ENCODE assay signal across 8 mouse cellular contexts in the genomic region with DNA sequence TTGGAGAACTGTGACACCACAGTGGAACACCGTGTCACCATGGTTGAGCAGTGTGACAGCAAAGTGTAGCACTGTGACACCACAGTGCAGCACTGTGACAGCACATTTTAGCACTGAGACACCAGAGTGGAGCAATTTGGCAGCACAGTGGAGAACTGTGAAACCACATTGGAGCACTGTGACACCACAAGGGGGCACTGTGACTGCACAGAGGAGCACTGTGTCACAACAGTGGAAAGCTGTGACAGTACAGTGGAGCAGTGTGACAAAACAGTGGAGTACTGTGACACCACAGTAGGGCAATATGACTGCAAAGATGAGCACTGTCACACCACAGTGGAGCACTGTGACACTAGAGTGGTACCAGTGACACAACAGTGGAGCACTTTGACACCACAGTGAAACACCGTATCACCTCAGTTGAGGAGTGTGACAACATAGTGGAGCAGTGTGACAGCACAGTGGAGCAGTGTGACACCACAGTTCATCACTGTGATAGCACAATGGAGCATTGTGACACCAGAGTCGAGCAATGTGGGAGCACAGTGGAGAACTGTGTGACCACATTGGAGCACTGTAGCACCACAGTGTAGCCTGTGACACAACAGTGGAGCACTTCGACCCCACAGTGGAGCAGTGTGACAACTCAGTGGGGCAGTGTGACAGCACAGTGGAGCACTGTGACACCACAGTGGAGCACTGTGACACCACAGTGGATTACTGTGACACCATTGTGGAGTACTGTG.
DNase-seq lines count a peak whose midpoint lies in the region; ATAC-seq and TF ChIP-seq lines count a peak whose summit lies in the region.

No protein-coding gene starts in this region.

- no peak overlapping the region for H3K9ac ChIP-seq in hindbrain, embryonic 11.5 days (ENCODE audit: low read depth, low read length)
- H3K9ac ChIP-seq in hindbrain, embryonic 13.5 days, result no peak overlapping the region
- no peak overlapping the region for H3K9ac ChIP-seq in ES-Bruce4 (ENCODE audit: low read depth, poor library complexity, severe bottlenecking)
- no peak overlapping the region for H3K9ac ChIP-seq in limb, embryonic 13.5 days
- H3K9ac ChIP-seq in neural tube, embryonic 12.5 days, result no peak overlapping the region

- no peak for DNase-seq in hindbrain, embryonic 11.5 days (ENCODE audit: low spot score)
- DNase-seq in gastrocnemius, adult 2 months, result peak; percentile 21
- no peak for DNase-seq in layer of hippocampus, postnatal 10 days (ENCODE audit: low spot score in 2 of 2)

- TF ChIP-seq EP300 in ES-Bruce4 (IDR thresholded peaks at IDR 0.05; ENCODE audit: insufficient read depth, low read depth, low read length), result no peak

- no peak overlapping the region for H3K4me3 ChIP-seq in hindbrain, embryonic 11.5 days (ENCODE audit: low read depth, low read length)
- no peak overlapping the region for H3K4me3 ChIP-seq in hindbrain, embryonic 13.5 days
- H3K4me3 ChIP-seq in ES-Bruce4 (ENCODE audit: low read depth, low read length), result no peak overlapping the region
- no peak overlapping the region for H3K4me3 ChIP-seq in gastrocnemius, adult 2 months
- H3K4me3 ChIP-seq in limb, embryonic 13.5 days, result no peak overlapping the region
- no peak overlapping the region for H3K4me3 ChIP-seq in neural tube, embryonic 12.5 days

- peak; percentile 64 for TF ChIP-seq CTCF in ES-Bruce4 (IDR thresholded peaks at IDR 0.05; ENCODE audit: low read depth, low read length)
- TF ChIP-seq CTCF in gastrocnemius, adult 2 months (IDR thresholded peaks at IDR 0.05), result peak; percentile 36

- WGBS in hindbrain, embryonic 11.5 days, result 81% methylated on average over 4 of the region's 4 CpGs
- 84% methylated on average over 4 of the region's 4 CpGs for WGBS in hindbrain, embryonic 13.5 days
- 82% methylated on average over 4 of the region's 4 CpGs for WGBS in limb, embryonic 13.5 days
- WGBS in neural tube, embryonic 12.5 days, result 86% methylated on average over 4 of the region's 4 CpGs

- peaks cover 66% of the 10 kb centered on the region for H3K9me3 ChIP-seq in hindbrain, embryonic 11.5 days (ENCODE audit: control insufficient read depth, low read length)
- peaks cover 67% of the 10 kb centered on the region for H3K9me3 ChIP-seq in hindbrain, embryonic 13.5 days
- H3K9me3 ChIP-seq in ES-Bruce4 (replicated peaks; ENCODE audit: control insufficient read depth, insufficient read depth, low read length, poor library complexity, severe bottlenecking), result no peaks in the 10 kb centered on the region
- H3K9me3 ChIP-seq in limb, embryonic 13.5 days, result peaks cover 67% of the 10 kb centered on the region
- peaks cover 66% of the 10 kb centered on the region for H3K9me3 ChIP-seq in neural tube, embryonic 12.5 days

- H3K4me1 ChIP-seq in hindbrain, embryonic 11.5 days (replicated peaks; ENCODE audit: control insufficient read depth, insufficient read depth, low read length), result no peaks in the 10 kb centered on the region
- no peaks in the 10 kb centered on the region for H3K4me1 ChIP-seq in hindbrain, embryonic 13.5 days (replicated peaks)
- H3K4me1 ChIP-seq in ES-Bruce4 (ENCODE audit: control insufficient read depth, insufficient read depth, low read length), result no peaks in the 10 kb centered on the region
- H3K4me1 ChIP-seq in limb, embryonic 13.5 days, result no peaks in the 10 kb centered on the region
- no peaks in the 10 kb centered on the region for H3K4me1 ChIP-seq in neural tube, embryonic 12.5 days

- no peaks in the 10 kb centered on the region for H3K27me3 ChIP-seq in hindbrain, embryonic 11.5 days (ENCODE audit: control insufficient read depth, insufficient read depth, low read length)
- H3K27me3 ChIP-seq in hindbrain, embryonic 13.5 days, result no peaks in the 10 kb centered on the region
- H3K27me3 ChIP-seq in ES-Bruce4 (ENCODE audit: control insufficient read depth, insufficient read depth, low read length, poor library complexity, severe bottlenecking), result no peaks in the 10 kb centered on the region
- no peaks in the 10 kb centered on the region for H3K27me3 ChIP-seq in limb, embryonic 13.5 days
- H3K27me3 ChIP-seq in neural tube, embryonic 12.5 days (replicated peaks), result no peaks in the 10 kb centered on the region

- intact Hi-C loops in gastrocnemius, adult 2 months (cut with DNase I), result no loop called here

- ATAC-seq in hindbrain, embryonic 11.5 days (ENCODE audit: low FRiP score), result peak; percentile 22
- no peak for ATAC-seq in hindbrain, embryonic 13.5 days (ENCODE audit: low FRiP score)
- ATAC-seq in limb, embryonic 13.5 days (ENCODE audit: low FRiP score, low read depth), result peak; percentile 26
- ATAC-seq in neural tube, embryonic 12.5 days (ENCODE audit: low FRiP score, low read depth), result peak; percentile 23
- ATAC-seq in activated CD4-positive, CD25-positive, alpha-beta regulatory T cell, adult 4 months, result no peak

- H3K27ac ChIP-seq in hindbrain, embryonic 11.5 days (ENCODE audit: low read depth, low read length), result no peak overlapping the region
- no peak overlapping the region for H3K27ac ChIP-seq in hindbrain, embryonic 13.5 days
- H3K27ac ChIP-seq in ES-Bruce4 (ENCODE audit: insufficient read depth, low read length), result no peak overlapping the region
- no peak overlapping the region for H3K27ac ChIP-seq in gastrocnemius, adult 2 months
- H3K27ac ChIP-seq in limb, embryonic 13.5 days, result no peak overlapping the region
- no peak overlapping the region for H3K27ac ChIP-seq in neural tube, embryonic 12.5 days

- 0 out of 2 replicates have a peak, but pooled peaks cover 3% of the 10 kb centered on the region for H3K36me3 ChIP-seq in hindbrain, embryonic 11.5 days (ENCODE audit: control insufficient read depth, insufficient read depth, low read length)
- 0 out of 2 replicates have a peak, but pooled peaks cover 3% of the 10 kb centered on the region for H3K36me3 ChIP-seq in hindbrain, embryonic 13.5 days
- H3K36me3 ChIP-seq in ES-Bruce4 (ENCODE audit: control insufficient read depth, insufficient read depth, low read length, poor library complexity, severe bottlenecking), result no peaks in the 10 kb centered on the region
- H3K36me3 ChIP-seq in limb, embryonic 13.5 days, result no peaks in the 10 kb centered on the region
- no peaks in the 10 kb centered on the region; the same call in 1 of the 2 replicates for H3K36me3 ChIP-seq in neural tube, embryonic 12.5 days

- no peak for TF ChIP-seq POLR2A in ES-Bruce4 (IDR thresholded peaks at IDR 0.05; ENCODE audit: insufficient read depth, low read length)

- no peak overlapping the region for H3K4me2 ChIP-seq in hindbrain, embryonic 11.5 days (replicated peaks; ENCODE audit: low read depth, low read length)
- no peak overlapping the region for H3K4me2 ChIP-seq in hindbrain, embryonic 13.5 days
- H3K4me2 ChIP-seq in limb, embryonic 13.5 days (replicated peaks), result no peak overlapping the region
- no peak overlapping the region for H3K4me2 ChIP-seq in neural tube, embryonic 12.5 days (replicated peaks)

Comparison
In these comparisons a context has a peak if more than half of its experiments do, and no peak if none do; other contexts are left out.
1. ATAC-seq: peak in hindbrain, embryonic 11.5 days (single experiment), limb, embryonic 13.5 days (single experiment) and neural tube, embryonic 12.5 days (single experiment); none in hindbrain, embryonic 13.5 days (single experiment) and activated CD4-positive, CD25-positive, alpha-beta regulatory T cell, adult 4 months (single experiment).